Mouse (Mus musculus): Measurements from ENCODE around the gene Fndc3a. TPM values are rescaled to one million over a fixed set of nuclear protein-coding genes. Genes with fewer than 3 reads are reported as not detected.

Fndc3a gene
- polyA plus RNA-seq, 1 experiment from 2014 or later: 47.3 TPM

Other genes with a start within 250 kb of the Fndc3a start
- gene Gm9195, start 218.2 kb downstream of the Fndc3a start, polyA plus RNA-seq (2015; fragmentation: Nextera tagmentation; extraction: Ambion mirVana): not detected in 2 replicates

Measured in forebrain, embryonic 15.5 days (tissue).